ENCODE assay signal across 27 mouse cellular contexts in genomic region chr10:20377621-20378020, GRCm38 (mm10). TPM values are rescaled to one million over a fixed set of nuclear protein-coding genes. Genes with fewer than 3 reads are reported as not detected.
"Had no signal": no experiment of that assay in that cellular context is flagged by ENCODE, and none has a peak within 500 bp of the region (broad histone marks: within the 10 kb centered on the region; RNA-seq: fewer than 3 reads in every experiment).

No protein-coding gene starts in this region.

- H3K27ac ChIP-seq: gastrocnemius, adult 2 months; heart, adult 2 months; heart, embryonic 13.5 days; heart, embryonic 15.5 days; hindbrain, embryonic 10.5 days; hindbrain, embryonic 12.5 days; hindbrain, embryonic 14.5 days; intestine, embryonic 15.5 days; left cerebral cortex, adult 2 months; limb, embryonic 10.5 days; limb, embryonic 12.5 days; liver, embryonic 13.5 days; liver, embryonic 15.5 days had no signal

- H3K4me3 ChIP-seq: gastrocnemius, adult 2 months; heart, adult 2 months; heart, embryonic 13.5 days; heart, embryonic 15.5 days; hindbrain, embryonic 10.5 days; hindbrain, embryonic 12.5 days; intestine, embryonic 15.5 days; left cerebral cortex, adult 2 months; limb, embryonic 10.5 days; limb, embryonic 12.5 days; liver, embryonic 13.5 days; liver, embryonic 15.5 days had no signal

- H3K27me3 ChIP-seq: heart, embryonic 13.5 days; heart, embryonic 15.5 days; hindbrain, embryonic 12.5 days; intestine, embryonic 15.5 days; limb, embryonic 12.5 days; liver, embryonic 13.5 days; liver, embryonic 15.5 days had no signal

- H3K4me1 ChIP-seq: heart, embryonic 13.5 days; heart, embryonic 15.5 days; intestine, embryonic 15.5 days; limb, embryonic 12.5 days; liver, embryonic 13.5 days; liver, embryonic 15.5 days had no signal

- H3K9me3 ChIP-seq: heart, embryonic 13.5 days; heart, embryonic 15.5 days; hindbrain, embryonic 10.5 days; hindbrain, embryonic 12.5 days; intestine, embryonic 15.5 days; limb, embryonic 10.5 days; limb, embryonic 12.5 days; liver, embryonic 13.5 days; liver, embryonic 15.5 days had no signal

- H3K36me3 ChIP-seq: heart, embryonic 13.5 days; heart, embryonic 15.5 days; hindbrain, embryonic 10.5 days; hindbrain, embryonic 12.5 days; intestine, embryonic 15.5 days; limb, embryonic 10.5 days; limb, embryonic 12.5 days; liver, embryonic 13.5 days; liver, embryonic 15.5 days had no signal

- ATAC-seq: hindbrain, embryonic 16.5 days; inflammation-experienced regulatory T-cells, adult 6 months; intestine, embryonic 15.5 days; intestine, postnatal 0 days; liver, postnatal 0 days had no signal

- DNase-seq: gastrocnemius, adult 2 months; gastrocnemius, postnatal 10 days; gastrocnemius, postnatal 25 days; heart, adult 2 months; heart, postnatal 14 days; heart, postnatal 4 days; kidney, adult 18-20 months; kidney, adult 8-10 months; kidney, postnatal 10 days; kidney, postnatal 25 days; kidney, postnatal 4 days; liver; liver, embryonic 13.5 days; liver, postnatal 0 days had no signal

RNA-seq across cellular contexts. Expression of gene Mtfr2, which starts 30.1 kb away (rescaled TPM):
- total RNA-seq: gastrocnemius, adult 2 months; gastrocnemius, postnatal 25 days; heart, adult 2 months had no signal
